Mouse (Mus musculus) heart, embryonic 15.5 days (tissue): ENCODE results near the gene Vmn1r210. TPM values are rescaled to one million over a fixed set of nuclear protein-coding genes. Genes with fewer than 3 reads are reported as not detected.
"Not testable (repeated sequence)": the region's sequence is repeated elsewhere in the genome, so short reads cannot be mapped to it uniquely, and the experiment has no call there.

Experiments
- ATAC-seq: fragments of 200-750 bp; cut with Nextera tagmentation; replicated peaks from 2 replicates; pipeline ENCODE4 v1.8.0; 2017; ENCODE audit warnings: low read depth, moderate TSS enrichment; ENCODE audit not compliant: insufficient number of reproducible peaks, insufficient read depth, low FRiP score
- H3K27ac ChIP-seq: fragments of 300-500 bp; sonication (generic); 2 replicates; pipeline ENCODE4 v1.5.1; 2015; ENCODE audit warnings: mild to moderate bottlenecking, inconsistent platforms
- H3K27me3 ChIP-seq: fragments of 300-500 bp; sonication (generic); 2 replicates; pipeline ENCODE4 v1.6.1; 2015; ENCODE audit warnings: inconsistent platforms
- H3K36me3 ChIP-seq: fragments of 300-500 bp; sonication (generic); 2 replicates; pipeline ENCODE4 v1.6.1; 2015; ENCODE audit warnings: mild to moderate bottlenecking, inconsistent platforms
- H3K4me1 ChIP-seq: fragments of 300-500 bp; sonication (generic); replicated peaks from 2 replicates; pipeline ENCODE4 v1.6.1; 2015; ENCODE audit warnings: inconsistent platforms
- H3K4me2 ChIP-seq: fragments of 300-500 bp; sonication (generic); 2 replicates; pipeline ENCODE4 v1.6.1; 2015; ENCODE audit warnings: inconsistent platforms, mild to moderate bottlenecking, moderate library complexity
- H3K4me3 ChIP-seq: fragments of 300-500 bp; sonication (generic); 2 replicates; pipeline ENCODE4 v1.5.1; 2015; ENCODE audit warnings: mild to moderate bottlenecking, inconsistent platforms
- H3K9ac ChIP-seq: fragments of 300-500 bp; sonication (generic); 2 replicates; pipeline ENCODE4 v1.6.1; 2015; ENCODE audit warnings: mild to moderate bottlenecking, inconsistent platforms
- H3K9me3 ChIP-seq: fragments of 300-500 bp; sonication (generic); replicated peaks from 2 replicates; pipeline ENCODE4 v1.6.1; 2016; ENCODE audit warnings: inconsistent platforms
- WGBS: fragments of 180-500 bp; shearing (Covaris S2); methylation state at CpG from one replicate; pipeline ENCODE4 v1.1.7; 2015; ENCODE audit warnings: mixed read lengths; 5-methylcytosine and 5-hydroxymethylcytosine counted together
- polyA plus RNA-seq: library from polyadenylated mRNA; unstranded; fragments of >200 nt; fragmentation: Nextera tagmentation; extraction: Ambion mirVana; gene quantifications from 2 replicates; pipeline ENCODE4 v1.2.1, GENCODE M21; 2015

Vmn1r210 gene
- not detected in 2 replicates for polyA plus RNA-seq

- Histone ChIP-seq H3K27me3 (no peaks in the 10 kb centered on the region), H3K9ac (no peak within 1 kb of the TSS), H3K4me2 (no peak within 1 kb of the TSS), H3K36me3 (no peaks in the 10 kb centered on the region), H3K27ac (no peak within 1 kb of the TSS), H3K4me1 (no peaks in the 10 kb centered on the region), H3K4me3 (no peak within 1 kb of the TSS), H3K9me3 (no peaks in the 10 kb centered on the region)
- WGBS, result 49% methylated on average over 4 of the region's 4 CpGs
- no peak for ATAC-seq
Observed at GRCm38 (mm10) chr13:22831248-22831647, at the start of gene Vmn1r210. Gene Vmn1r210 (minus strand): TSS chr13:22831348.

DNA sequence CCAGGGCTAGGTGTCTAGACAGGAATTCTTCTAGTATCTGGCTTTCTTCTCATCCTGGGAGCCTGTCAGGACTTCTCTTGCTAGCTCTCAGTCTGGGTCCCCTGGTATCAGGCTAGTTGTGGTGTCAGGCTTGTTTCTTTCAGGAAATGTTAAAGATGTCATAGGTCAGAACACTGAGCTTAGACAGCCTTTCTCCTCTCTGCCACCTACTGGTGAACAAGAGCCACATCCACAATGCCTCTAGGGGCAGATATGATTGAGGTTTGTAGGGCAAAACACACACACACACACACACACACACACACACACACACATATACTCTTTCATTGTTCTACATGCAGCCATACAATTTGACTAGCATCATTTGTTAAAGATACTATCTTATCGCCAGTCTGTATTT, 48.1 kb upstream of the Vmn1r210 start:
- WGBS, result 83% methylated on average over 1 of the region's 1 CpGs
- H3K27ac ChIP-seq, result no peak overlapping the region
- no peaks in the 10 kb centered on the region for H3K36me3 ChIP-seq
- no peaks in the 10 kb centered on the region for H3K27me3 ChIP-seq
- H3K9me3 ChIP-seq, result no peaks in the 10 kb centered on the region
- H3K9ac ChIP-seq, result no peak overlapping the region
- H3K4me1 ChIP-seq, result no peaks in the 10 kb centered on the region
- H3K4me2 ChIP-seq, result no peak overlapping the region
- ATAC-seq, result no peak
- H3K4me3 ChIP-seq, result no peak overlapping the region

- H3K4me3 ChIP-seq, result no peak within 1 kb of the TSS
- no peaks in the 10 kb centered on the region for H3K36me3 ChIP-seq
- H3K27ac ChIP-seq, result no peak within 1 kb of the TSS
- no peaks in the 10 kb centered on the region for H3K9me3 ChIP-seq
- H3K9ac ChIP-seq, result no peak within 1 kb of the TSS
- no peak within 1 kb of the TSS for H3K4me2 ChIP-seq
- 48% methylated on average over 1 of the region's 1 CpGs for WGBS
- no peak for ATAC-seq
- no peaks in the 10 kb centered on the region for H3K4me1 ChIP-seq
- no peaks in the 10 kb centered on the region for H3K27me3 ChIP-seq
Observed at GRCm38 (mm10) chr13:22857461-22857860, 26.3 kb upstream of the Vmn1r210 start, which contains the start of gene Vmn1r211. Gene Vmn1r211 (minus strand): TSS chr13:22857561.

DNA sequence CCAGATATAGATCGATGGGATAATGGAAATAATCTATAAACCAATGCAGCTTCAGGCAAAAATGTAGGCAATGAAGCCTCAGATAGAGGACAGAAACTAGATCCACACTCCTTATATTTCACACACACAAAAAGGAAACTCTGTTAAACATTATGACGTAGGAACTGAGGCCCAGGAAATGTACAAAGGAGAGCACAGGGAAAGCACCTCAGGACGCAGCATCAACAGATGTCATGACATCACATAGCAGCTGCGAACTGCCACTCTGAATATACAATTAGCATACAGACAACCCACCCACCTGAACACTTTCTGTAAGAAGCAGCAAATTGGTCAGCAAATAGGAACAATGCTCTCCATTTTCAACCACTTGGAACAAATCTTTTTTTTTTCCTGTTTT, 23.6 kb upstream of the Vmn1r210 start:
- Histone ChIP-seq H3K4me3 (no peak overlapping the region), H3K4me1 (no peaks in the 10 kb centered on the region), H3K36me3 (no peaks in the 10 kb centered on the region), H3K27me3 (no peaks in the 10 kb centered on the region), H3K9me3 (no peaks in the 10 kb centered on the region), H3K9ac (no peak overlapping the region), H3K27ac (no peak overlapping the region), H3K4me2 (no peak overlapping the region)
- WGBS, result 68% methylated on average over 4 of the region's 4 CpGs
- no peak for ATAC-seq

DNA sequence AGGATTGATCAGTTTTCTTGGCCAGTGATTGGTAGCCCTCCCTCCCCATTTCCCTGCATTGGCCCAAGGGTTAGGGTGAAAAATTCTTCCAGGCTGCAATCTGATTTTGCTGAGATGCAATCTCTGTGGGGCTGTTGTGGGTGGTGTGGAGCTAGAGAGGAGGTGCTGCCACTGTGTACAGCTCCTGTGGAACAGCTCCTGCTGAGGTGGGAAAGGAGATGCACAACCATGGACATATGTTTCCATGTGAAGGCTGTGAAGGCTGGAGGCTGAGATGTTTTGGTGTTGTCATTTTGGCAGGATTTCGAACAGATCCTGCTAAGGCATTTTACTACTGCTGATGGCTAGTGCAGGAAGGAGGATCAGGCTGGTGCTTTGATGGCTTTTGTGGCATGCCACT, 15.7 kb upstream of the Vmn1r210 start:
- Histone ChIP-seq H3K9ac (no peak overlapping the region), H3K4me3 (no peak overlapping the region), H3K36me3 (no peaks in the 10 kb centered on the region), H3K4me2 (no peak overlapping the region), H3K27ac (no peak overlapping the region), H3K4me1 (no peaks in the 10 kb centered on the region), H3K9me3 (no peaks in the 10 kb centered on the region), H3K27me3 (no peaks in the 10 kb centered on the region)
- no peak for ATAC-seq
- WGBS, result 69% methylated on average over 1 of the region's 1 CpGs

- H3K36me3 ChIP-seq, ATAC-seq, H3K9me3 ChIP-seq, H3K9ac ChIP-seq, H3K4me2 ChIP-seq, H3K4me3 ChIP-seq, H3K27me3 ChIP-seq, H3K4me1 ChIP-seq, H3K27ac ChIP-seq: not testable (repeated sequence)
- 67% methylated on average over 3 of the region's 3 CpGs for WGBS
Observed at GRCm38 (mm10) chr13:22844304-22844703, 13.2 kb upstream of the Vmn1r210 start.

GRCm38 (mm10) chr13:22829395-22829794, 1.8 kb downstream of the Vmn1r210 start:
- not testable (repeated sequence) for H3K4me2 ChIP-seq, H3K4me1 ChIP-seq, H3K27me3 ChIP-seq, ATAC-seq, H3K4me3 ChIP-seq, H3K9ac ChIP-seq, H3K36me3 ChIP-seq, H3K9me3 ChIP-seq, H3K27ac ChIP-seq
- WGBS, result 28% methylated on average over 7 of the region's 7 CpGs

DNA sequence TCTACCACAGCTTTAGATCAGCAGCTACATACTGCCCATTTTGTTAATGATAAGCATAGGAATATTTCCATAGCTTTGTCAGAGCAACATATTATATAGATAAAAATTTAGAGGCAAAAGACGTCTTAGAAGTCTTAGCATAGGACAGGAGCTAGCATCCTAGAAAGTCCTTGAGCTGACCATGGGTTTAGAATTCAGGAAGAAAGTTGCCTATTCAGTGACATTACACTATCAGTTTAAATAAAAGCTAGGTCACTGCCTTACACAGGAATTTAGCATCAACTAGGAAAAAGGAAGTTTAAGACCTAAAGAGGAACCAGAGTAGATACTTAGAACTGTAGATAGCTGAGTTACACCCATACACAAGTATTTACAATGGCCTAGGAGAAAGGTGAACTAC, 9.5 kb downstream of the Vmn1r210 start:
- not testable (repeated sequence) for H3K9me3 ChIP-seq, H3K4me2 ChIP-seq, H3K9ac ChIP-seq, ATAC-seq, H3K36me3 ChIP-seq, H3K4me1 ChIP-seq, H3K4me3 ChIP-seq, H3K27ac ChIP-seq, H3K27me3 ChIP-seq
- WGBS, result 67% methylated on average over 1 of the region's 1 CpGs

- not testable (repeated sequence) for H3K27me3 ChIP-seq, H3K27ac ChIP-seq, H3K9me3 ChIP-seq, H3K4me2 ChIP-seq, H3K4me3 ChIP-seq, H3K36me3 ChIP-seq, H3K4me1 ChIP-seq, H3K9ac ChIP-seq, ATAC-seq
Observed at GRCm38 (mm10) chr13:22809582-22809981, 21.6 kb downstream of the Vmn1r210 start, which contains the start of gene Vmn1r209. Gene Vmn1r209 (minus strand): TSS chr13:22809682.

GRCm38 (mm10) chr13:22788096-22788495, 43.1 kb downstream of the Vmn1r210 start:
- not testable (repeated sequence) for H3K4me2 ChIP-seq, H3K4me1 ChIP-seq, H3K27ac ChIP-seq, H3K27me3 ChIP-seq, H3K36me3 ChIP-seq, H3K4me3 ChIP-seq, H3K9ac ChIP-seq, H3K9me3 ChIP-seq, ATAC-seq
- WGBS, result 76% methylated on average over 3 of the region's 3 CpGs

GRCm38 (mm10) chr13:22784159-22784558, 47.0 kb downstream of the Vmn1r210 start:
- not testable (repeated sequence) for ATAC-seq, H3K4me3 ChIP-seq, H3K9me3 ChIP-seq, H3K36me3 ChIP-seq, H3K9ac ChIP-seq, H3K27me3 ChIP-seq, H3K4me2 ChIP-seq, H3K27ac ChIP-seq, H3K4me1 ChIP-seq

DNA sequence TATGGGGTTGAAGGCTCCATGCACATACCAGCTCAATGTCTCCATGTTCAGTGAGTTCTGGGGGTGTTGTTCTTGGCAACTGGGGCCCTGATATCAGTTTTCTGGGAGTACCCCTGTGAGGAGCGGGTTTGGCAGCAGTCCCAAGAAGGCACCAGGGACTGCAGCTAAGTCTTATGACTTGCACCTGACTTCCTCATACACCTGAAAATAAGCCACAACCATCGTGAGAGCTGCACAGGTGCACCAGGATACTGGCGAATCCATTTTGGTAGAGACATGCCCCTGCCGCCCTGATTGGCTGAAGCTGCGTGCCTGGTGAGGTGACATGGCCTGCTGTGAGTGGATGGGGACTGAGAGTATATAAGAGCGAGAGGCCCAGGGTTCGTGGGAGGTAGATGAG, 53.8 kb downstream of the Vmn1r210 start, which contains the start of gene Vmn1r208:
Vmn1r208 (minus strand) TSS at position 101 of the 400 bp plus-strand sequence.
- H3K4me3 ChIP-seq, H3K4me1 ChIP-seq, H3K4me2 ChIP-seq, H3K27ac ChIP-seq, H3K27me3 ChIP-seq, H3K9me3 ChIP-seq, H3K9ac ChIP-seq, ATAC-seq, H3K36me3 ChIP-seq: not testable (repeated sequence)
- WGBS, result no CpG with 5 or more reads among the region's 7 CpGs
